In the genomic region with DNA sequence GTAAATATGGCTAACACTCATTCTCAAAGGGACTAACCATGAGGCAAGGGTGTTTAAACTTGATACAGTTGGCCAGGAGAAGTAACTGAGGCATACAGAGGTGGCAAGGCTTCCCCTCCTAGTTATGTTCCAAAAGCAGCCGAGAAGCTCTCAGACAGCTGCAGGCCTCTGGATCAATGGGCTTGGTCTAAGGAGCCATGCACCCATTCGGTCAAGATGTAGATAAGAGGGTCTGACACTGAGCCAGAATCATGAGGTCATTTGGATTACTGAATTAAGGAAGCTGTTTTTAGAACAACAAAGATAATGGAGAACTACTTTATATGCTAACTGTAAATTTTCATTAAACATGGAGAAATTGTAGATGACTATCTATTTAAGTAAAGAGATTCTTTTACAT, we compare ENCODE assay signal across 25 mouse cellular contexts. TPM values are rescaled to one million over a fixed set of nuclear protein-coding genes. Genes with fewer than 3 reads are reported as not detected.
"Had no signal": no experiment of that assay in that cellular context is flagged by ENCODE, and none has a peak within 500 bp of the region (broad histone marks: within the 10 kb centered on the region; RNA-seq: fewer than 3 reads in every experiment).

No protein-coding gene starts in this region.

- DNase-seq: gastrocnemius, adult 2 months; gastrocnemius, postnatal 10 days; gastrocnemius, postnatal 25 days; kidney, adult 11 months; kidney, adult 2 months; kidney, adult 9 months; kidney, postnatal 14 days; kidney, postnatal 36 days; layer of hippocampus, adult 9-11 months; layer of hippocampus, postnatal 36 days; left cerebral cortex, postnatal 4 days had no signal

- ATAC-seq: hindbrain, embryonic 16.5 days; inflammation-experienced regulatory T-cells, adult 6 months; intestine, embryonic 16.5 days; liver, embryonic 12.5 days had no signal

- H3K4me2 ChIP-seq: heart, embryonic 12.5 days; hindbrain, embryonic 12.5 days; hindbrain, embryonic 14.5 days; kidney, embryonic 15.5 days; limb, embryonic 13.5 days; limb, embryonic 15.5 days; liver, embryonic 12.5 days had no signal

- H3K9me3 ChIP-seq: heart, embryonic 12.5 days; hindbrain, embryonic 10.5 days; hindbrain, embryonic 12.5 days; kidney, embryonic 15.5 days; limb, embryonic 13.5 days; limb, embryonic 15.5 days; liver, embryonic 12.5 days had no signal

- H3K36me3 ChIP-seq: heart, embryonic 12.5 days; hindbrain, embryonic 10.5 days; hindbrain, embryonic 12.5 days; kidney, embryonic 15.5 days; limb, embryonic 13.5 days; limb, embryonic 15.5 days; liver, embryonic 12.5 days had no signal

- H3K4me3 ChIP-seq: gastrocnemius, adult 2 months; heart, embryonic 12.5 days; hindbrain, embryonic 10.5 days; hindbrain, embryonic 12.5 days; kidney, embryonic 15.5 days; limb, embryonic 13.5 days; limb, embryonic 15.5 days; liver, embryonic 12.5 days had no signal

- H3K9ac ChIP-seq: heart, embryonic 12.5 days; hindbrain, embryonic 12.5 days; hindbrain, embryonic 14.5 days; kidney, embryonic 15.5 days; limb, embryonic 13.5 days; limb, embryonic 15.5 days; liver, embryonic 12.5 days; liver, embryonic 14.5 days had no signal

- H3K27ac ChIP-seq: gastrocnemius, adult 2 months; hindbrain, embryonic 10.5 days; hindbrain, embryonic 12.5 days; hindbrain, embryonic 14.5 days; kidney, embryonic 15.5 days; kidney, postnatal 0 days; limb, embryonic 13.5 days; limb, embryonic 15.5 days; liver, embryonic 12.5 days; liver, embryonic 14.5 days had no signal

RNA-seq across cellular contexts. Expression of a gene that starts 4.2 kb away (rescaled TPM):
- total RNA-seq: granulocyte monocyte progenitor cell, adult 5-6 weeks had no signal
